Mouse (Mus musculus): ENCODE data around the gene Apba3.
A peak's percentile ranks its signal among the peaks of the same experiment; 100 is the strongest.

DNA sequence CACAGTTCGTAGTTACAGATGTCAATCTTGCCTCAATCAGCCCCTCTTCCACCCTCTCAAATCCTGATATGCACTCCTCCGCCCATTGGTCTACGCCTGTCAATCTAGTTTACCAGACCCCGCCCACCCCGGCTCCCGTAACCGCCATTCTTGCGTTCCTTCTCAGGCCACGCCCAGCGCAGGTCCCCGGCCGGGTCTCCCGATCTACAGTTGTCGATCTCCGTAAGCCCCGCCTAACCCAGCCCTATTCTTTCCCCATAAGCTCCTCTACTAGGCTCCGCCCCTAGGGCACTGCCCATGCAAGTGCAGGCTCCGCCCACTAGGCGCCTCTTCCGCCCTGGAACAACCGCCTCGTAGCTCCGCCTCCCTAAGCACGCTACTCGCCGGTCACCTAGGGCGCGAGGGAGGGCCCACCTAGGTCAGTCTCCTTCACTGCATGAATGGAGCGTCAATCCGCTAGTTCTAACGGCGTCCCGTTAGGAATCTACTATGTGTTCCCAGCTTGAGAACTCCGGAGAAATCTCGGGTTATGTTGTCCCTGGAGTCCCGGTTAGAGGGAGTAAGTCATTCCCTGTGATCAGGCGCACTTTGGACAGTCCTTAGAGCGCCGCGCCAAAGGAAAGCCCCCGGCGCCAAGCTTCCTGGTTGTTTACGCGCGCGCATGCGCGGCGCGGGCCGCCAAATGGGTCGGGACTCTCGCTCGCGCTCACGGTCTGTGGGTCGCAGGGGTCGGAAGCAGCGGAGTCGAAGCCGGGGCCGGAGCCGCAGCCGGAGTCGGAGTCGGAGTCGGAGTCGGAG, 54.0 kb downstream of the Apba3 start, which contains the start of gene Cactin:
- TF ChIP-seq TAL1 (IDR thresholded peaks at IDR 0.05; ENCODE audit: low read length) (no peak), GATA1 (IDR thresholded peaks at IDR 0.05; ENCODE audit: low read length) (peak; percentile 43)

All from erythroblast, embryonic 14.5 days (primary cell).